Mouse (Mus musculus) E14TG2a.4 (cell line): Measurements from ENCODE around the gene Elf5.

Source experiments
- H3K27me3 ChIP-seq: 2 replicates; pipeline ENCODE4 v1.6.1; 2014; ENCODE audit warnings: low read length, control low read depth; ENCODE audit not compliant: insufficient read depth
- H3K36me3 ChIP-seq: 2 replicates; pipeline ENCODE4 v1.6.1; 2014; ENCODE audit warnings: low read length, control low read depth; ENCODE audit not compliant: insufficient read depth
- H3K4me1 ChIP-seq: replicated peaks from 2 replicates; pipeline ENCODE4 v1.6.1; 2014; ENCODE audit warnings: low read depth, low read length, control low read depth
- H3K4me3 ChIP-seq: replicated peaks from 2 replicates; pipeline ENCODE4 v1.5.1; 2014; ENCODE audit warnings: mild to moderate bottlenecking, low read length
- H3K9me3 ChIP-seq: 2 replicates; pipeline ENCODE4 v1.6.1; 2014; ENCODE audit warnings: low read length, control low read depth
- CTCF ChIP-seq: conservative IDR thresholded peaks from 2 replicates; pipeline ENCODE4 v1.5.1; 2014; ENCODE audit warnings: low read length
- NANOG ChIP-seq: IDR thresholded peaks from 2 replicates; pipeline ENCODE4 v1.6.1; 2014; ENCODE audit warnings: borderline replicate concordance, low read length, mixed read lengths
- POU5F1 ChIP-seq: IDR thresholded peaks from 2 replicates; pipeline ENCODE4 v1.6.1; 2014; ENCODE audit warnings: low read length, borderline replicate concordance

Elf5 gene

DNA sequence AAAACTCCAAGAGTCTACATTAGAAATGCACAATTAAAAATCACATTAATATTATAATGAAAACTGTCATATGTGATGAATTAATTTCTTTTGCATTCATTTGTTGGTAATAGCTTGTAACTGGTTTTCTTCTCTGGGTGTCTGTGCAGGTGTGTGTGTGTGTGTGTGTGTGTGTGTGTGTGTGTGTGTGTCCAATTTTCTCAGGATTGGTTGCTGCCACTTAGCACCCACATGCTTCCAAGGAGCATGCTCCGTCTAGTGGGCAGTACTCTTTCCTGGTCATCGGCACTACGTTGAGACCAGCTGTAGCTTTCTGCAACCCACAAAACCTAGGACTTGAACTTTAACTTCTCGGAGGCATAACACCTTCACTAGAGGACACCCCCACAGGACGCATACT, 45.6 kb downstream of the Elf5 start:
- Histone ChIP-seq H3K4me1 (peaks cover 17% of the 10 kb centered on the region), H3K27me3 (no peaks in the 10 kb centered on the region), H3K36me3 (peaks cover 61% of the 10 kb centered on the region), H3K4me3 (no peak overlapping the region), H3K9me3 (no peaks in the 10 kb centered on the region)
- TF ChIP-seq NANOG (no peak), POU5F1 (no peak), CTCF (no peak)

DNA sequence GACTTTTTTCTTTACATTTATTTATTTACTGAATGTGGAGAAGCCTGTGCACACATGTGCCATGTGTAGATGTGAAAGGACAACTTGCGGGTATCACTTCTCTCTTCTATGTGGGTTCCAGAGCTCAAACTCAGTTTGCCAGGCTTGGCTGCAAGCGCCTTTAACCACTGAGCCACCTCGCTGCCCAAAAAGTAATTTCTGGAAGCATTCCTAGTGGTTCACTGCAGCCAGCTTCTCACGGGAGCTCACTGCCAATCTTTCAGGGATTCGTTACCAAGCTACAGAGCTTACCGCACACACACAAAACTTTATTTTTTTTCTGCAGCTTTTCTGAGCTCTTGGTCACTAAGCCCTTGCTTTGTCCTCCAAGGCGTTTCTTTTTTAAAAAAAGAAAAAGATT, 46.1 kb downstream of the Elf5 start:
- peaks cover 64% of the 10 kb centered on the region for H3K36me3 ChIP-seq
- H3K9me3 ChIP-seq, result no peaks in the 10 kb centered on the region
- H3K4me1 ChIP-seq, result peaks cover 17% of the 10 kb centered on the region
- H3K4me3 ChIP-seq, result no peak overlapping the region
- TF ChIP-seq POU5F1, result no peak
- no peak for TF ChIP-seq NANOG
- TF ChIP-seq CTCF, result no peak
- no peaks in the 10 kb centered on the region for H3K27me3 ChIP-seq

DNA sequence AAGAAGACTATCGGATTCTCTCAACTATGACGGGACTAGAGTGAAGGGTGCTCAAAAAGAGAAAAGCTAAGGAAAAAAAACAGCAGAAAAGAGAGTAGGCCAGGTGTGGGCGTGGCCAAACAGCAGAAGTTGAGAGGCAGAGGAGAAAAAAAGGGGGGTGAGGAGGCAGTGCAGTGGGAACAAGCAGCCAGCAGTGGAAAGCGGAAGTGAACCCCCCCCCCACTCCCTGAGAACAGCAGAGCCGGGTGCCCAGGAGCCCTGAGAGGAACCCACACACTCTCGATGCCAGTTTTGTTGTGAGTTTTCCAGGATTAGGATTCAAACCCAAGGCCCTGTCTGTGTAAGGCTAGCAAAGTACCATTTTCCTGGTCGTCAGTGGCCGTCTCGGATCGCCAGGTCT, 47.6 kb downstream of the Elf5 start:
- Histone ChIP-seq H3K4me1 (peaks cover 17% of the 10 kb centered on the region), H3K27me3 (no peaks in the 10 kb centered on the region), H3K4me3 (no peak overlapping the region; the same call in 1 of the 2 replicates), H3K36me3 (peaks cover 64% of the 10 kb centered on the region), H3K9me3 (no peaks in the 10 kb centered on the region)
- TF ChIP-seq POU5F1 (no peak), NANOG (no peak), CTCF (no peak)

DNA sequence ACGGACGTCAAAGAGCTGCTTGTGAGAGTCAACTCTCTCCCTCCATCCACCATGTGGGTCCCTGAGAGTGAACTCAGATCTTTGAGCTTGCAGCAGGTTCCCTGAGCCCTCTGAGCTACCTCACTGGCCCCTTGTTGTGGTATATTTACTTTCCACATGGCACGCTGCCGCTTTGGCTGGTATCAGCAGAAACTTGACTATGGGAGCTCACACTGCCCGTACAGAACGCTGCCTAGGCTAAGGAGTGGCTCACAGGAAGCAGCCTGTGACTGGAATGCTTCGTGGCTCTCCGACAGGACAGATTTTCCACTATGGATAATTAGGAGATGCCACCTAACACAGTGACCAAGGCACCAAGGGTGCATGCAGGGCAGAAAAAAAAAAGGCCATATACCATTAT, 49.7 kb downstream of the Elf5 start:
- H3K9me3 ChIP-seq, result no peaks in the 10 kb centered on the region
- H3K4me1 ChIP-seq, result peaks cover 17% of the 10 kb centered on the region
- H3K36me3 ChIP-seq, result peaks cover 60% of the 10 kb centered on the region
- H3K27me3 ChIP-seq, result no peaks in the 10 kb centered on the region
- no peak overlapping the region for H3K4me3 ChIP-seq
- TF ChIP-seq NANOG, result no peak
- TF ChIP-seq POU5F1, result no peak
- TF ChIP-seq CTCF, result no peak

DNA sequence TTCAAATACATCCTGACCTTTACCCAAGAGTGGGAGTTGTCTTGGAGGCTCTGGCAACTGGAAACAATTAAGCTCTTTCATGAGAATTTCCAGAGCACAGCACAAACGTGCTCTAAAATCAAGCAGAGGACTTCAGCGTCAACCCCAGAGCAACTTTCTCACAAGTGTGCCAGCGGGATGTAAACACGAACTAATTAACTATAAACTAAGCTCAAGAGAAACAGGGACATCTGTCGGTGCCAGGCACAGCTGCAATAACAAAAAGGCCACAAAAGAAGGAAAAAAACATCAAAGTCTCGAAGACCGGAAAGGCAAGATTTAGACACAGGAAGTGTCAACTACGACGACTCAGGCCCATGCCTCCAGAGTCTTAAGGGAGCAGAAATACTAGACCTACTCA, 50.3 kb downstream of the Elf5 start:
- TF ChIP-seq POU5F1, result no peak
- TF ChIP-seq CTCF, result no peak
- TF ChIP-seq NANOG, result no peak
- no peaks in the 10 kb centered on the region for H3K9me3 ChIP-seq
- H3K4me1 ChIP-seq, result peaks cover 17% of the 10 kb centered on the region
- H3K36me3 ChIP-seq, result peaks cover 62% of the 10 kb centered on the region
- H3K27me3 ChIP-seq, result no peaks in the 10 kb centered on the region
- no peak overlapping the region for H3K4me3 ChIP-seq

DNA sequence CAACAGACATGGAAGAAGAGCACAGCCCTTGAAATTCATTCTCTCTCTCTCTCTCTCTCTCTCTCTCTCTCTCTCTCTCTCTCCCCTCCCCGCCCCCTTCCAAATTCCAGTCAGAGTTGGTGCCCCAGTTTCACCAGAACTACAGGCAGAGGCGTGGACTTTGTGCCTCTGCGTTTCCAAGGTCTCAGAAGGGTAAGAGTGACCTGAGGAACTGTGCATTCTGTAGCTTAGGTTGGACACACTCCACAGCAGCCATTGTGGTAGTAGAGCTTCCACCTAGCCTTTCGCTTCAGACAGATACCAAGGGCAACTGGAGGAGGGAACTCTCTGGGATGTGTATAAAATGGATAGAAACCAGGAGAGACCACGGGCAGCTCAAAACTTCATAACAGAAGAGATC, 51.3 kb downstream of the Elf5 start:
- no peaks in the 10 kb centered on the region for H3K27me3 ChIP-seq
- H3K4me1 ChIP-seq, result peaks cover 17% of the 10 kb centered on the region
- H3K9me3 ChIP-seq, result no peaks in the 10 kb centered on the region
- H3K36me3 ChIP-seq, result peaks cover 72% of the 10 kb centered on the region
- no peak overlapping the region for H3K4me3 ChIP-seq
- TF ChIP-seq NANOG (no peak), POU5F1 (no peak), CTCF (no peak)

DNA sequence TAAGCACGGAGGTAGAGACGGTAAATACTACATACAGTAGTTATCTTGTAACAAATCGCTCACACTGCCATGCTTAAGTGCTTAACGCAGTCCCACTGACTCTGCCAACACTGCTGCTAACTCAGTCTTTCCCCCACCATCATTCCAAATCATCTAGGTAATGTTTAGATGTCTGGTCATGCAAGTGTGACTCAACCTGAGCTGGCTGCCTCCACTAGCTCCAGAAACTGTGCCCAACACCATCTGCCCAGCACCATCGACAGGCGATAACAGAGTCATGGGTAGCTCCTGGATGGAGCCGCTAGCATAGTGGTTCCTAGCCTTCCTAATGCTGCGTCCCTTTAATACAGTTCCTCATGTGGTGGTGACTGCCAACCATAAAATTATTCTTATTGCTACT, 53.0 kb downstream of the Elf5 start:
- no peaks in the 10 kb centered on the region for H3K9me3 ChIP-seq
- TF ChIP-seq CTCF (no peak), NANOG (no peak), POU5F1 (no peak)

DNA sequence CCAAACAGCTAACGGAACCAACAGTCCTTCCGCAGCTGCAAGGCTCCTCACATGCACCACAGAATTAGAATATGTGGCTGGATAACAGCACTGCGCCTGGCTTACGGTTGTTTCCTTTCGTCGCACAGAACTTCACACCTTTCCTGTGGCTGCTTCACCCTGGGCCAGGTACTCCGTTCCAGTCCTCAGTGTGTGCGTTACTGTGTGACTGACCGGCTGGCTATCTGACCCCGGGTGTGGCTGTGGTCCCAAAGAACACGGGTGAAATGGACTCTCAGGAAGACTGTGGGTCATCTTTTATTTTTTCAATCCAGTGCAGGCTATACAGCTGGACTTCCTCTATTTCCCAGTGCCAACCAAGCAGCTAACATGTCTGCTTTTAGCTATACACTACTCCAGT, 53.9 kb downstream of the Elf5 start:
- TF ChIP-seq POU5F1, result no peak
- no peak for TF ChIP-seq NANOG
- no peak for TF ChIP-seq CTCF
- Histone ChIP-seq H3K4me1 (no peaks in the 10 kb centered on the region), H3K4me3 (no peak overlapping the region), H3K36me3 (peaks cover 88% of the 10 kb centered on the region), H3K27me3 (no peaks in the 10 kb centered on the region), H3K9me3 (no peaks in the 10 kb centered on the region)

More for the DNA sequence above, 53.0 kb downstream of the Elf5 start:
- Histone ChIP-seq H3K4me1 (peaks cover 7% of the 10 kb centered on the region), H3K27me3 (no peaks in the 10 kb centered on the region), H3K36me3 (peaks cover 86% of the 10 kb centered on the region), H3K4me3 (no peak overlapping the region)

DNA sequence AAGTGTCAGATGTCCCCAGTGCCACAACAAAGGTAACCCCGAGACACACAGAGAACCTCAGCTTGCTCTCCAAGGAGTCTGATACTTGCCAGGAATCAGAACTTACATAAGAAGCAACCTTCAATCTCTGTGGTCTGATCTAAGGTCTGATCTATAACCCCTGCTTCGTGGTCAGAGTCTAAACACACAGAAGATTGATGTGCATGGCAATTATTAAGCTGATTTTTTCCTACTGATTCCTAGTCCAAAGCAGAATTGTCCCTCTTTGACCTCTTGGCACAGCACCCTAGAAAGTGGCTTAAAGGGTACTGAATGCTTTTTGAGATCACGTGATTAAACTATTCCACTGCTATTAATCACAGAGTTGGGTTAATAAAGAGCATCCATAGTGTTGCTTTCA, 54.8 kb downstream of the Elf5 start:
- H3K4me1 ChIP-seq, result no peaks in the 10 kb centered on the region
- no peak for TF ChIP-seq NANOG
- no peak for TF ChIP-seq CTCF
- TF ChIP-seq POU5F1, result no peak
- H3K9me3 ChIP-seq, result no peaks in the 10 kb centered on the region
- peaks cover 90% of the 10 kb centered on the region for H3K36me3 ChIP-seq
- no peaks in the 10 kb centered on the region for H3K27me3 ChIP-seq
- no peak overlapping the region for H3K4me3 ChIP-seq

DNA sequence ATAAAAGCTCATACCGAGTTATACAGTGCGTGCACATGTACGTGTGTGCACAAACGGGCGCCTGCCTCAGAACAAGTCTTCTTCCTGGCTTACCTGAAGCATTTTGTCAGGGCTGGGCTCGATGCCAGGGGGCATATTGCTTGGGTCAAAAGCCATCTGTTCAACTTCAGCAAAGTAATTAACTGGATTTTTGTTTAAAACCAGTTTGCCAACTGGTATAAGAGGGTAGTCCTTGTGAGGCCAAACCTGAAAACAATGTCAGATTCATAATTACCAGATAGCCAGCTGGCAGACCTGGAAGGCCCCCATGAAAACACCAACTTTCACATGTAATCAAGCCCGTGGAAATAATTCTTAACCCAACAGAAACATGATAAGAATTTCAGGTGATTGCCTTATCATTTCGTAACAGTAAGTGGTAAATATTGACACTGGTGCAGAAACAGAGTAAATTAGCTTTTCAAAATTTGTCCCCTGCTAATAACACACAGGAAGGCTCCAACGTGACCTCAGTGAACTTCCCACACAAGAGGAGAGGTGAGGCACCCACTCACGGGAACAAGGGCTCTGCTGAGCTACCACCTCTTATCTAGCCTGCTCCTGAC, 55.6 kb downstream of the Elf5 start:
- no peaks in the 10 kb centered on the region for H3K9me3 ChIP-seq
- TF ChIP-seq NANOG (no peak), POU5F1 (no peak), CTCF (no peak)
- H3K4me1 ChIP-seq, result no peaks in the 10 kb centered on the region
- no peak overlapping the region for H3K4me3 ChIP-seq
- H3K36me3 ChIP-seq, result peaks cover 82% of the 10 kb centered on the region
- H3K27me3 ChIP-seq, result no peaks in the 10 kb centered on the region
